Mouse (Mus musculus) myocyte (in vitro differentiated cells): ENCODE measurements around the gene Slc6a17.

Source experiments
- E2F4 ChIP-seq: IDR thresholded peaks from one replicate; pipeline ENCODE4 v1.6.1; 2011; ENCODE audit warnings: mild to moderate bottlenecking, control low read depth, moderate library complexity; ENCODE audit not compliant: insufficient read depth
- MAX ChIP-seq: IDR thresholded peaks from one replicate; pipeline ENCODE4 v1.6.1; 2011; ENCODE audit warnings: low read depth, mild to moderate bottlenecking, control low read depth
- MYOD1 ChIP-seq, 3 experiments: IDR thresholded peaks; one replicate each; pipeline ENCODE4 v1.6.1; 2011; ENCODE audit warnings: control low read depth in 2 of 3, low read depth in 2 of 3, mild to moderate bottlenecking in 2 of 3, moderate library complexity in 1 of 3; ENCODE audit not compliant: insufficient read length in 2 of 3, control insufficient read depth in 1 of 3
- MYOG ChIP-seq, 3 experiments: IDR thresholded peaks; one replicate each; pipeline ENCODE4 v1.6.1; 2011; ENCODE audit warnings: control low read depth in 2 of 3, low read depth in 2 of 3, mild to moderate bottlenecking in 2 of 3; ENCODE audit not compliant: insufficient read length in 2 of 3, control insufficient read depth in 1 of 3, insufficient read depth in 1 of 3
- POLR2A ChIP-seq: IDR thresholded peaks from one replicate; pipeline ENCODE4 v1.6.1; 2011; ENCODE audit warnings: low read depth, mild to moderate bottlenecking, control low read depth, moderate library complexity; ENCODE audit not compliant: insufficient read length
- POLR2AphosphoS2 ChIP-seq: IDR thresholded peaks from one replicate; pipeline ENCODE4 v1.6.1; 2011; ENCODE audit warnings: low read depth, control low read depth; ENCODE audit not compliant: insufficient read length
- REST ChIP-seq: IDR thresholded peaks from one replicate; pipeline ENCODE4 v1.6.1; 2011; ENCODE audit warnings: mild to moderate bottlenecking, control low read depth, moderate library complexity; ENCODE audit not compliant: insufficient read depth, insufficient read length
- TCF12 ChIP-seq: IDR thresholded peaks from one replicate; pipeline ENCODE4 v1.6.1; 2011; ENCODE audit warnings: mild to moderate bottlenecking, control low read depth; ENCODE audit not compliant: poor library complexity, insufficient read depth, severe bottlenecking
- TCF3 ChIP-seq: IDR thresholded peaks from one replicate; pipeline ENCODE4 v1.6.1; 2011; ENCODE audit warnings: low read depth, control low read depth; ENCODE audit not compliant: insufficient read length

DNA sequence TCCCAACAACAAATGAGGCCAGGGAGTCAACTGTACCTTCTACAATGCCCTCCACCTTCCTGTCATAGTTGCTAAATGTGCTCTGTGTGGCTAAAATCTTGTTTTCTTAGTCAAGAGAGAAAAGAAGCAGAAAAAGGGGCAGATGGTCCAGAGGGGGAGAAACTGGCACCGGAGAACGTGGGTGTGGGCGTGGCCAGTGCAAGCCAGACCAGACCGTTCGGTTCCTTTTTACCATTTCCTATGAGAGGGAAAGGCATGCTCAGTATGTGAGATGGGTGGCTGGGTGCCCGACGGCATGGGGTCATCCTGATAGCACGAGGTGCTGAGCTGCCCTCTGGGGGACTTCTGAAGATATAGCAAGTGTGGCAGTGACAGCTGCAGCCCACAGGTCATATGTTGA is 9.1 kb downstream of the Slc6a17 start:
- TF ChIP-seq POLR2A (no peak), MAX (no peak), TCF12 (no peak), E2F4 (no peak), POLR2AphosphoS2 (no peak), MYOG (IDR thresholded peaks at IDR 0.05; ENCODE audit: control insufficient read depth in 1 of 3, insufficient read depth in 1 of 3, insufficient read length in 2 of 3, low read depth in 2 of 3) (no peak), MYOD1 (IDR thresholded peaks at IDR 0.05; ENCODE audit: control insufficient read depth in 1 of 3, insufficient read length in 2 of 3, low read depth in 2 of 3) (no peak), TCF3 (no peak), REST (no peak)
